Mouse (Mus musculus) erythroblast, embryonic 14.5 days (primary cell): ENCODE results near the gene Tenm2.

Source experiments
- GATA1 ChIP-seq: IDR thresholded peaks from 2 replicates; pipeline ENCODE4 v1.6.1; 2012; ENCODE audit warnings: low read length, inconsistent platforms, mixed read lengths
- TAL1 ChIP-seq: IDR thresholded peaks from 3 replicates; pipeline ENCODE4 v1.6.1; 2012; ENCODE audit warnings: low read length, inconsistent platforms, mixed read lengths

GRCm38 (mm10) chr11:36940557-36941110 lies 295.1 kb downstream of the Tenm2 start:
- TF ChIP-seq TAL1 (no peak), GATA1 (no peak)
